Mouse (Mus musculus): ENCODE measurements around the gene Slc7a15.
A peak's percentile ranks its signal among the peaks of the same experiment; 100 is the strongest.
"Not testable (repeated sequence)": the region's sequence is repeated elsewhere in the genome, so short reads cannot be mapped to it uniquely, and the experiment has no call there.

Slc7a15 gene

GRCm38 (mm10) chr12:8598966-8599365, at the start of gene Slc7a15:
Slc7a15 (minus strand) TSS chr12:8599066.
- DNase-seq: not testable (repeated sequence)

DNA sequence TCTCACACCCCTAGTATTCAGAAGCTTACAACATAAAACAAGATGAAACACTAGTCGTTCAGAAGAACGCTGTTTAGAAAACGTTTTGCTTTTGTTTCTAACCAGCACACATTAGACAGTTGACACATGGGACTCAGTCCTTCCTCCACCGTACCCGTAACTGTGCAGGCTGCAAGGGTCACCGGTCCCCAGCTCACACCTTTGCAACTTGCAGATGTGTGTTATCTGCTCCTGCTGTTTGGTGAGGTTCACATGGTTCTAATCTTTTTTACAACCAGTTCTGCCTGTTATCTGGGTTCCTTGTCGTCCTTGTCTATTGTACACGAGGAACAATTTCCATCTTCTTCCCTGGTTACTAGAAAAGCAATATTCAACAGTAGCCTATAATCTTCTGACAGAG, 49.3 kb upstream of the Slc7a15 start:
- DNase-seq: not testable (repeated sequence)

GRCm38 (mm10) chr12:8641425-8641735, 42.5 kb upstream of the Slc7a15 start:
- peak; percentile 49 for DNase-seq

DNA sequence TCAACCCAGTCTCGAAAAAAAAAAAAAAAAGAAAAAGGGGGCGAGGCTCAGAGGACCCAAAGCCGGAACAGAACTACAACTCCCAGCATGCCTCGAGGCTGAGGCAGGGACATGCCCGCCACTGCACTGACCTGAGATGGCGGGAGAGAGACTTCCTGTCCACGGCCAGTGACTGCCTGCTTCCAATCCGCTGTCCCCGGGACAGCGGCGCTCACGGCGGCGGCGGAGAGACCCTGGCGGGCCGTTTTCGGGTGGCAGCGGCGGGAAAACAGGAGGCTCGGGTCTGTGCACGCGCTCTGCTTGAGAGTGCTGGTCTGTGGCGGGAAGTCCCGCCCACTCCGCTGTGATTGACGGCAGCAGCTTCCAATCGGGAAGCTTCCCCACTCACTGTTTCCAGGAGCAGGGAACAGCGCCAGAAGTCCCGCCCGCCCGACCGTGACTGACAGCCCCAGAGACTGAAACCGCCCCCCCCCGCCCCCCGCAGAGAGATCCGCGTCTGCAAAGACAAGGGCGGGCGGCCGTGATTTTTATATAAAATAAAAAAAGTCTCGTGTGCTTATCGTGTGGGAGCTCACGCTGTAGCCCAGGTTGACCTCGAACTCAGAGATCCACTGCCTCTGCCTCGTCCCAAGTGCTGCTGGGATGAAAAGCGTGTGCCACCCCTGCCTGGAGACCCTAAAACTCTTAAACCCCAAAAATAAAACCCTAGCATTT, 42.0 kb upstream of the Slc7a15 start:
- DNase-seq: peak; percentile 98

- not testable (repeated sequence) for DNase-seq
Measured at GRCm38 (mm10) chr12:8640186-8640585, 41.3 kb upstream of the Slc7a15 start.

- DNase-seq: peak; percentile 90
Measured at GRCm38 (mm10) chr12:8638411-8639087, 39.7 kb upstream of the Slc7a15 start.

- DNase-seq: no peak
Measured at GRCm38 (mm10) chr12:8636945-8637344, 38.1 kb upstream of the Slc7a15 start.

DNA sequence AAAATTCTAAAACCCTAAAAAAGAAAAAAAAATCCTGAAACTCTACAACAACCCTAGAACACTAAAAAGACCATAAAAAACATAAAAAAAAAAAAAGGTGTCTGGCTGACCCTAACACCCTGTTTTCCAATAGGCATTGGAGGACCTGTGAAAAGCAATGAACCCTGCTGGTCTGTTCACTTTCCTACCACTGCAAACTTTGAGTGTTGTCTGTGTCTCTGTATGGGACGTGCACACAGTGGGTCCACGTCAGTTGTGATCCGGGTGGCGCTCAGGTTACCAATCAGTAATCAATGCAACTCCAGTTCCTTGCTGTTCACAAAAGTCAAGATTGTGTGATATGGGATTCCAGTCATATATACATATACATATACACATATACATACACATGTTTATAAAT, 36.7 kb upstream of the Slc7a15 start:
- no peak for DNase-seq

DNA sequence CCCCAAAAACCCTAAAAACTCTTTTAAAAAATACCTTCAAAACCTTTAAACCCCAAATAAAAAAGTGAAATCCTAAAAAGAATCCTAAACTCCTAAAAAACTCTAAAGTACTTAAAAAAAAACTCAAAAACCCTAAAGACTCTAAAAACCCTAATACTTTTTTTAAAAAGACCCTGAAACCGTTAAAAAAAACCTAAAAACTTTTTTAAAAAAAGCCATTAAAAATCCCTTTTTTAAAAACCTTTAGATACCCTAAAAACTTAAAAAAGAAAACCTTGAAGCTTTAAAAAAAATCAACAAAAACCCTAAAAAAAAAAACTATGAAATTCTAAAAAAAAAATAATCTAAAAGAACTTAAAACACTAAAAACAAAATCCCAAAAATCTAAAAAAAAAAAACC, 35.4 kb upstream of the Slc7a15 start:
- no peak for DNase-seq

DNA sequence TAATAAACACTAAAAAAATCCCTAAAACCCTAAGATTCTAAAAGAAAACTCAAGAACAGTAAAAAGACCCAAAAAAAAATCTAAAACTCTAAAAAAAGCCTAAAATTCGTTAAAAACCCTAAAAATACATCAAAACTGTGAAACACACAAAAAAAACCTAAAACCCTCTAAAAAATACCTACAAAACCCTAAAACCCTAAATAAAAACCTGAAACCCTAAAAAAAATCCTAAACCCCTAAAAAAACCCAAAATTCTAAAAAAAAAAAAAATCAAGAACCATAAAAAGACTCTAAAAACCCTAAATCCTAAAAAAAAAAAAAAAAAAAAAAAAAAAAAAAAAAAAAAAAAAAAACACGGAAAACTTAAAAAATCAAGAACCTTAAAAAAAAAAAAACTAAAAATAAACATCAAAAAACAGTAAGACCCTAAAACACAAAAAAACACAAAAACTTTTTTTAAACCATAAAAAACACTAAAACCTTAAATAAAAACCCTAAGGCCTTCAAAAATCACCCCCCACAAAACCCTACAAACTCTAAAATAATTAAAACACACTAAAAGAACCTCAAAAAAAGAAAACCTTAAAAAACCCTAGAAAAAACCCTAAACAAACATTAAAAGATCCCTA, 34.0 kb upstream of the Slc7a15 start:
- DNase-seq: no peak

- DNase-seq: no peak
Measured at GRCm38 (mm10) chr12:8631691-8632090, 32.8 kb upstream of the Slc7a15 start.

GRCm38 (mm10) chr12:8629537-8629936, 30.7 kb upstream of the Slc7a15 start:
- DNase-seq: no peak

DNA sequence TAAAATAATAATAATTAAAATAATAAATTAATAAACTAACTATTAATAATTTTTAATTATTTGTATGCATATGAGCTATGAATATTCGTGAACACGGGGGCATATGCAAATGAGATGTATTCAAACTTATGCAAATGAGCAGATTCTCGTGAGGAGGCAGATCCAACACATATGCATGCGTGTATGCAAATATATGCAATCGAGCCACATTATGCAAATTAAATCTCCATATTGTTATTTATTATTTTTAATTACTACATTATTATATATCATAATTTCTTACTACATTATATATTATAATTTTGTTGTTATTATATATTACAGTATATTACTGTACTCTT, 21.8 kb upstream of the Slc7a15 start:
- no peak for DNase-seq

- no peak for DNase-seq
Measured at GRCm38 (mm10) chr12:8619827-8620677, 21.2 kb upstream of the Slc7a15 start.

DNA sequence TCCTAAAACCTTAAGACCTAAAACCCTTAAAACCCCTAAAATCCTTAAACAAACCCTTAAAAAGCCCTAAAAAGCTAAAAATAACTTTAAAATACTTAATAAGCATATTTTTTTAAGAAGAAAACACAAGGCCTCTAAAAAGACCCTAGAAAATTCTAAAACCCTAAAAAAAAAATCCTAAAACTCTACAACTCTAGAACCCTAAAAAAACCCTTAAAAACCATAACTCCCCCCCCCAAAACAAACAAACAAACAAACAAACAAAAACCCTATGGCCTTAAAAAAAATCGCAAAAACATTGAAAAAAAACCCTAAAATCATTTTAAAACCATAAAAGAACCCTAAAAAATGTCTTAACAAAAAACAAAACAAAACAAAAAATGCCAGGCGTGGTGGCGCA, 19.4 kb upstream of the Slc7a15 start:
- DNase-seq: no peak

DNA sequence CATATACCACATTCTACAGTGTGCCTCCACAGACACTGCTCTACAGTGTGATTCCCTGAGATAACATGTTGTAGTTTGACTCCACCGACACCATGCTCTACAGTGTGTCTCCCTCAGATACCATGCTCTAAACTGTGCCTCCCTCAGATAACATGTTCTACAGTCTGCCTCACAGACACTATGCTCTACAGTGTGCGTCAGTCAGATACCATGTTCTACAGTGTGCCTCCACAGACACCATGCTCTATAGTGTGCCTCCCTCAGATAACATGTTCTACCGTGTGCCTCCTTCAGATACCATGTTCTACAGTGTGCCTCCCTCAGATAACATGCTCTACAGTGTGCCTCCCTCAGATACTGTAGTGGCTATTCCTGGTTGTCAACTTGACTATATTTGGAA, 10.2 kb upstream of the Slc7a15 start:
- no peak for DNase-seq

- no peak for DNase-seq
Measured at GRCm38 (mm10) chr12:8595611-8596010, 3.3 kb downstream of the Slc7a15 start.

- not testable (repeated sequence) for DNase-seq
Measured at GRCm38 (mm10) chr12:8591326-8591725, 7.5 kb downstream of the Slc7a15 start.

DNA sequence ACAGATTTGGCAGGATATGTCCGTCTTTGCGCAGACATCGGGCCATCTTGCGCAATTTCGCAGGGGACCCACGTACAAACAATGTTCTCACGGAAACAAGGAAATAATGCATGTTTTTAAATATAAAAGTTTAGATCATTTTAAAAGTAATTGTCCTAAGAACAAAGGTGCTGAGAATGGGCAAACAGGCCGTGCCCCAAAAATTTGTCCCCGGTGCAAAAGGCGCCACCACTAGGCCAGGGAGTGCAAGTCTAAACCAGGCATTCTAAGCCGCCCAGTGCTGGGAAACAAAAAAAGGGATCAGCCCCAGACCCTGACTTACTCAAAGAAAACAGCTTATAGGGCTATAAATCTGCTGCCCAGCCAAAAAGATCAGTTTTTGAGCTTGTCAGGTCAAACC, 25.5 kb downstream of the Slc7a15 start:
- no peak for DNase-seq

DNA sequence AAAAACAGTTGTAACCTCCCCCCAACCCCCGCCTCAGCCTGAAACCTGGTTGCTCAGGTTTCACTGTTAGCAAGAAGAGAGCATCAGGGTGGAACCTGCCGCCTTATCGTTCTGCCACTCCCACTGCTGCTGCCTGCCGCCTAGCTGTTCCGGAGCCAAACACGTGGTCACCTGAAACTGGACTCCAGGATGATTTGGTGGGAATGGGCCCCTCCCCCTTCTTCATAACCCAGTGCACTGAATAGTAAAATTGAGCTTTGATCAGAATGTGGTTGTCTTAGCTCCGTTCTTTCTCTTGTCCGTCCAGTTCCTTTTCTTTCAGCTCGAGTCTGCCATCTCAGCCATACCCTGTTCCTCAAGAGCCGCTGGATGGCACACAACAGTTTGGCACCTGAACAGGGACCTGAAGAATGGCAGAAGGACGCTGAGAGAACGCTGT, 26.9 kb downstream of the Slc7a15 start:
- not testable (repeated sequence) for DNase-seq

- DNase-seq: not testable (repeated sequence)
Measured at GRCm38 (mm10) chr12:8571287-8571902, 27.5 kb downstream of the Slc7a15 start.

DNA sequence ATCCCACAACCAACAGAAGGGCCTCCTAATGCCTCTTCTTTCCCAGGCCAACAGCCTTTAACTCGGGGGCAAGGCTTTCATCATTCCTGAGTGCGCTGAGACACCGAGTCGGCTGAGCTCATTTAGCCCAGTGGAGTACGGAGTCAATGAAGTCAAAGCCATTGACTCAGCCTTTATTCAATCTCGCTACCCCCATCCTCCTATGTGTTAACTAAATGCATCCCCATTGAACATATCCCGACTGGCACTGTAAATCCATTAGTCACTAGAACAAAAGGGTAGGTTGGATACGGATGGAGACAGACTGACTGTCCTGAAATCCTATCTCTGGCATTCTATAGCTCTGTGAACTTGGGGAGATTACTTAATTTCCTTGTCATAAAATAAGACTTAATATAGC, 36.7 kb downstream of the Slc7a15 start:
- DNase-seq: not testable (repeated sequence)

DNA sequence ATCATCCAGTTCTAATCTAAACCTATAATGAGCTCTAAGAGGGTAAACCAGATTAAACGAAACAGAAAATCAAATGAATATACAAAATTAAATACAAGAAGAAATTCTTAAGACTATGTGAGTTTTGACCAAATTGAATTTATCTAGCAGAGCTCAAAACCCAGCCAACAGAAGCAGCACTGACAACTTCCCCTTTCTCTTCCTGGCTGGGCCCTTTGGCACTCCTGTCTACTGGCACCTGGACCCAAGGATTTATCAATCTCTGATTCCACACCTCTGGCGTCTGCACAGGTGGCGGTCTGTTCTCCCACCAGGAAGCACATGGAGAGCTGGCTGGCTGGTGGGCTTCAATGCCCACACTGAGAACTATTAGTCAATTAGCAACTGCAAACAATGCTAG, 39.0 kb downstream of the Slc7a15 start:
- DNase-seq: not testable (repeated sequence)

Measured in thymus, postnatal 14 days (tissue).